Mouse (Mus musculus): ENCODE data around the gene Cntnap5a.

- TF ChIP-seq CTCF (conservative IDR thresholded peaks at IDR 0.05 in 1 of 2, IDR thresholded peaks at IDR 0.05 in 1 of 2; ENCODE audit: low read depth in 2 of 2, low read length in 2 of 2), result no peak
- no peak for TF ChIP-seq ZC3H11A (IDR thresholded peaks at IDR 0.05; ENCODE audit: low read depth, low read length)
- no peak for TF ChIP-seq POLR2A (IDR thresholded peaks at IDR 0.05; ENCODE audit: low read depth, low read length)
- TF ChIP-seq TBP (conservative IDR thresholded peaks at IDR 0.05; ENCODE audit: low read depth, low read length), result no peak
- no peak for TF ChIP-seq MAZ (IDR thresholded peaks at IDR 0.05; ENCODE audit: low read depth, low read length)
- TF ChIP-seq MAFK (IDR thresholded peaks at IDR 0.05; ENCODE audit: insufficient replicate concordance, low read length), result no peak
- TF ChIP-seq ELF1 (IDR thresholded peaks at IDR 0.05; ENCODE audit: low read depth, low read length), result no peak
- TF ChIP-seq ZNF384 (IDR thresholded peaks at IDR 0.05; ENCODE audit: low read depth, low read length), result no peak
- TF ChIP-seq TCF12 (IDR thresholded peaks at IDR 0.05; ENCODE audit: low read depth, low read length), result no peak
- no peak for TF ChIP-seq JUND (conservative IDR thresholded peaks at IDR 0.05; ENCODE audit: low read depth, low read length)
- no peak for TF ChIP-seq KAT2A (IDR thresholded peaks at IDR 0.05; ENCODE audit: insufficient replicate concordance, low read length)
- TF ChIP-seq SIN3A (IDR thresholded peaks at IDR 0.05; ENCODE audit: low read length), result no peak
- TF ChIP-seq MAX (IDR thresholded peaks at IDR 0.05; ENCODE audit: low read length), result no peak
Measured at GRCm38 (mm10) chr1:116044083-116044482, 359.5 kb downstream of the Cntnap5a start.
